Mouse (Mus musculus) frontal cortex, postnatal 10 days (tissue): ENCODE results near the gene Zfp39.
"Not testable (repeated sequence)": the region's sequence is repeated elsewhere in the genome, so short reads cannot be mapped to it uniquely, and the experiment has no call there.

ENCODE experiments used
- DNase-seq, 2 experiments: peaks; one replicate each; pipeline ENCODE4 v3.0.0; 2022; ENCODE audit warnings: low spot score in 2 of 2, mixed read lengths in 1 of 2

Zfp39 gene

GRCm38 (mm10) chr11:58922420-58922819, 18.4 kb upstream of the Zfp39 start:
- no peak for DNase-seq

GRCm38 (mm10) chr11:58918759-58919158, 14.7 kb upstream of the Zfp39 start:
- no peak for DNase-seq

GRCm38 (mm10) chr11:58917745-58918366, 13.8 kb upstream of the Zfp39 start, which contains the start of gene Btnl10:
Gene Btnl10, plus strand, starts transcription at chr11:58917908.
- no peak for DNase-seq

GRCm38 (mm10) chr11:58916879-58917744, 13.1 kb upstream of the Zfp39 start:
- DNase-seq, result no peak

GRCm38 (mm10) chr11:58914461-58915028, 10.5 kb upstream of the Zfp39 start:
- no peak for DNase-seq

GRCm38 (mm10) chr11:58913776-58914175, 9.8 kb upstream of the Zfp39 start:
- DNase-seq, result no peak

GRCm38 (mm10) chr11:58904838-58905237, 813 bp upstream of the Zfp39 start:
- DNase-seq, result peak in 1 of 2 experiments; percentile 43

- no peak for DNase-seq
Measured at GRCm38 (mm10) chr11:58904410-58904718, 339 bp upstream of the Zfp39 start.

GRCm38 (mm10) chr11:58901080-58901479, 2.9 kb downstream of the Zfp39 start:
- no peak for DNase-seq

GRCm38 (mm10) chr11:58897485-58897884, 6.5 kb downstream of the Zfp39 start:
- no peak for DNase-seq

GRCm38 (mm10) chr11:58894456-58894855, 9.6 kb downstream of the Zfp39 start:
- no peak for DNase-seq

GRCm38 (mm10) chr11:58890511-58890910, 13.5 kb downstream of the Zfp39 start:
- no peak for DNase-seq

- no peak for DNase-seq
Measured at GRCm38 (mm10) chr11:58883756-58884155, 20.3 kb downstream of the Zfp39 start.

GRCm38 (mm10) chr11:58870961-58871360, 33.1 kb downstream of the Zfp39 start:
- no peak for DNase-seq

GRCm38 (mm10) chr11:58867954-58868330, 36.1 kb downstream of the Zfp39 start:
- no peak for DNase-seq

GRCm38 (mm10) chr11:58867039-58867953, 36.7 kb downstream of the Zfp39 start, which contains the start of gene 2810021J22Rik:
Gene 2810021J22Rik, plus strand, starts transcription at chr11:58867216.
- DNase-seq, result peak; percentile 57 to 70

- DNase-seq, result no peak
Measured at GRCm38 (mm10) chr11:58860744-58861143, 43.3 kb downstream of the Zfp39 start.

GRCm38 (mm10) chr11:58849731-58850130, 54.3 kb downstream of the Zfp39 start:
- DNase-seq, result no peak

GRCm38 (mm10) chr11:58847636-58848035, 56.4 kb downstream of the Zfp39 start:
- DNase-seq, result no peak

GRCm38 (mm10) chr11:58846919-58847461, 57.0 kb downstream of the Zfp39 start, which contains the start of gene Gm12258:
Gene Gm12258, plus strand, starts transcription at chr11:58847158.
- DNase-seq, result peak; percentile 84 to 85

- not testable (repeated sequence) for DNase-seq
Measured at GRCm38 (mm10) chr11:58838951-58839350, 65.1 kb downstream of the Zfp39 start, which contains the start of gene Olfr311. Gene Olfr311, plus strand, starts transcription at chr11:58839251.
